Mouse (Mus musculus) thymus, postnatal 4 days (tissue): ENCODE data around the gene Dusp27.

Experiments
- DNase-seq: peaks from one replicate; pipeline ENCODE4 v3.0.0; 2021

Gene Dusp27

GRCm38 (mm10) chr1:166127719-166128118 is at the start of gene Dusp27:
TSS of gene Dusp27 (minus strand) at chr1:166127922.
- no peak for DNase-seq

- DNase-seq: no peak
Observed at GRCm38 (mm10) chr1:166173621-166174020, 45.9 kb upstream of the Dusp27 start.

GRCm38 (mm10) chr1:166172992-166173391 is 45.3 kb upstream of the Dusp27 start:
- DNase-seq: no peak

GRCm38 (mm10) chr1:166170852-166171251 is 43.1 kb upstream of the Dusp27 start:
- no peak for DNase-seq

- no peak for DNase-seq
Observed at GRCm38 (mm10) chr1:166169713-166170112, 42.0 kb upstream of the Dusp27 start.

GRCm38 (mm10) chr1:166168017-166168416 is 40.3 kb upstream of the Dusp27 start:
- DNase-seq: no peak

GRCm38 (mm10) chr1:166167405-166167804 is 39.7 kb upstream of the Dusp27 start:
- DNase-seq: no peak

- DNase-seq: no peak
Observed at GRCm38 (mm10) chr1:166165159-166165558, 37.4 kb upstream of the Dusp27 start.

GRCm38 (mm10) chr1:166164580-166164979 is 36.9 kb upstream of the Dusp27 start:
- DNase-seq: no peak

GRCm38 (mm10) chr1:166160569-166161445 is 33.1 kb upstream of the Dusp27 start:
- DNase-seq: peak; percentile 80

- no peak for DNase-seq
Observed at GRCm38 (mm10) chr1:166160111-166160510, 32.4 kb upstream of the Dusp27 start.

GRCm38 (mm10) chr1:166158664-166159063 is 30.9 kb upstream of the Dusp27 start:
- no peak for DNase-seq

GRCm38 (mm10) chr1:166157712-166158111 is 30.0 kb upstream of the Dusp27 start:
- no peak for DNase-seq

- no peak for DNase-seq
Observed at GRCm38 (mm10) chr1:166155113-166155494, 27.4 kb upstream of the Dusp27 start.

GRCm38 (mm10) chr1:166154162-166155112 is 26.7 kb upstream of the Dusp27 start:
- DNase-seq: peak; percentile 89

GRCm38 (mm10) chr1:166153351-166154120 is 25.8 kb upstream of the Dusp27 start:
- DNase-seq: peak; percentile 98

- no peak for DNase-seq
Observed at GRCm38 (mm10) chr1:166152034-166152433, 24.3 kb upstream of the Dusp27 start.

GRCm38 (mm10) chr1:166151341-166151740 is 23.6 kb upstream of the Dusp27 start:
- DNase-seq: no peak

- no peak for DNase-seq
Observed at GRCm38 (mm10) chr1:166150035-166150434, 22.3 kb upstream of the Dusp27 start.

- DNase-seq: no peak
Observed at GRCm38 (mm10) chr1:166149441-166149840, 21.7 kb upstream of the Dusp27 start.

- no peak for DNase-seq
Observed at GRCm38 (mm10) chr1:166147657-166148056, 19.9 kb upstream of the Dusp27 start.

GRCm38 (mm10) chr1:166146626-166147025 is 18.9 kb upstream of the Dusp27 start:
- DNase-seq: no peak

- no peak for DNase-seq
Observed at GRCm38 (mm10) chr1:166142369-166142768, 14.6 kb upstream of the Dusp27 start.
